Mouse (Mus musculus): ENCODE data around the gene Tmem121.

The Tmem121 gene

GRCm38 (mm10) chr12:113185442-113186291 lies at the start of gene Tmem121:
Gene Tmem121 (plus strand): TSS chr12:113185930.
- no peak for DNase-seq (ENCODE audit: low read depth, low spot score)

- DNase-seq (ENCODE audit: low read depth, low spot score): no peak
These were observed 49.2 kb upstream of the Tmem121 start for GRCm38 (mm10) chr12:113136492-113137020.

- DNase-seq (ENCODE audit: low read depth, low spot score): no peak
These were observed 48.2 kb upstream of the Tmem121 start for GRCm38 (mm10) chr12:113137260-113138213.

- no peak for DNase-seq (ENCODE audit: low read depth, low spot score)
These were observed 47.4 kb upstream of the Tmem121 start for GRCm38 (mm10) chr12:113138291-113138690.

- DNase-seq (ENCODE audit: low read depth, low spot score): no peak
These were observed 46.5 kb upstream of the Tmem121 start for GRCm38 (mm10) chr12:113138901-113139864.

GRCm38 (mm10) chr12:113139908-113140615 lies 45.7 kb upstream of the Tmem121 start, which contains the start of gene Crip2:
Gene Crip2 (plus strand): TSS chr12:113140236.
- DNase-seq (ENCODE audit: low read depth, low spot score): peak; percentile 83

- DNase-seq (ENCODE audit: low read depth, low spot score): no peak
These were observed 44.9 kb upstream of the Tmem121 start for GRCm38 (mm10) chr12:113140616-113141411.

GRCm38 (mm10) chr12:113141531-113141973 lies 44.2 kb upstream of the Tmem121 start:
- DNase-seq (ENCODE audit: low read depth, low spot score): no peak

GRCm38 (mm10) chr12:113142021-113142975 lies 43.4 kb upstream of the Tmem121 start:
- DNase-seq (ENCODE audit: low read depth, low spot score): no peak

- DNase-seq (ENCODE audit: low read depth, low spot score): no peak
These were observed 42.6 kb upstream of the Tmem121 start for GRCm38 (mm10) chr12:113143164-113143563.

- DNase-seq (ENCODE audit: low read depth, low spot score): no peak
These were observed 41.6 kb upstream of the Tmem121 start for GRCm38 (mm10) chr12:113144001-113144756.

GRCm38 (mm10) chr12:113144886-113145285 lies 40.8 kb upstream of the Tmem121 start:
- DNase-seq (ENCODE audit: low read depth, low spot score): no peak

GRCm38 (mm10) chr12:113145591-113145990 lies 40.1 kb upstream of the Tmem121 start:
- DNase-seq (ENCODE audit: low read depth, low spot score): no peak

- DNase-seq (ENCODE audit: low read depth, low spot score): no peak
These were observed 39.3 kb upstream of the Tmem121 start, which contains the start of gene Crip1 for GRCm38 (mm10) chr12:113146112-113147057. Gene Crip1 (plus strand): TSS chr12:113146316.

- no peak for DNase-seq (ENCODE audit: low read depth, low spot score)
These were observed 38.2 kb upstream of the Tmem121 start for GRCm38 (mm10) chr12:113147481-113147880.

All from WW6 (cell line).